Mouse (Mus musculus) forebrain, embryonic 12.5 days (tissue): ENCODE measurements around the gene Gm49711. TPM values are rescaled to one million over a fixed set of nuclear protein-coding genes. Genes with fewer than 3 reads are reported as not detected.
"Not testable (repeated sequence)": the region's sequence is repeated elsewhere in the genome, so short reads cannot be mapped to it uniquely, and the experiment has no call there.

Source experiments
- ATAC-seq: fragments of 200-750 bp; cut with Nextera tagmentation; 2 replicates; pipeline ENCODE4 v1.8.0; 2017; ENCODE audit warnings: moderate TSS enrichment; ENCODE audit not compliant: low FRiP score
- H3K27ac ChIP-seq: fragments of 300-500 bp; sonication (generic); 2 replicates; pipeline ENCODE4 v1.5.1; 2016; ENCODE audit warnings: mild to moderate bottlenecking
- H3K27me3 ChIP-seq: fragments of 300-500 bp; sonication (generic); 2 replicates; pipeline ENCODE4 v1.6.1; 2016; ENCODE audit warnings: mild to moderate bottlenecking
- H3K36me3 ChIP-seq: fragments of 300-500 bp; sonication (generic); replicated peaks from 2 replicates; pipeline ENCODE4 v1.6.1; 2016; ENCODE audit warnings: mild to moderate bottlenecking
- H3K4me1 ChIP-seq: fragments of 300-500 bp; sonication (generic); 2 replicates; pipeline ENCODE4 v1.6.1; 2016
- H3K4me2 ChIP-seq: fragments of 300-500 bp; sonication (generic); 2 replicates; pipeline ENCODE4 v1.6.1; 2016; ENCODE audit warnings: mild to moderate bottlenecking, moderate library complexity
- H3K4me3 ChIP-seq: fragments of 300-500 bp; sonication (generic); replicated peaks from 2 replicates; pipeline ENCODE4 v1.5.1; 2016; ENCODE audit warnings: mild to moderate bottlenecking
- H3K9ac ChIP-seq: fragments of 300-500 bp; sonication (generic); 2 replicates; pipeline ENCODE4 v1.6.1; 2016; ENCODE audit warnings: mild to moderate bottlenecking
- H3K9me3 ChIP-seq: fragments of 300-500 bp; sonication (generic); 2 replicates; pipeline ENCODE4 v1.6.1; 2016
- WGBS: fragments of 180-500 bp; shearing (Covaris S2); methylation state at CpG from one replicate; pipeline ENCODE4 v1.1.7; 2016; 5-methylcytosine and 5-hydroxymethylcytosine counted together
- polyA plus RNA-seq: library from polyadenylated mRNA; unstranded; fragments of >200 nt; fragmentation: Nextera tagmentation; extraction: Ambion mirVana; gene quantifications from 2 replicates; pipeline ENCODE4 v1.2.1, GENCODE M21; 2016

The Gm49711 gene
- polyA plus RNA-seq, 1 experiment from 2014 or later: 0.29 TPM

DNA sequence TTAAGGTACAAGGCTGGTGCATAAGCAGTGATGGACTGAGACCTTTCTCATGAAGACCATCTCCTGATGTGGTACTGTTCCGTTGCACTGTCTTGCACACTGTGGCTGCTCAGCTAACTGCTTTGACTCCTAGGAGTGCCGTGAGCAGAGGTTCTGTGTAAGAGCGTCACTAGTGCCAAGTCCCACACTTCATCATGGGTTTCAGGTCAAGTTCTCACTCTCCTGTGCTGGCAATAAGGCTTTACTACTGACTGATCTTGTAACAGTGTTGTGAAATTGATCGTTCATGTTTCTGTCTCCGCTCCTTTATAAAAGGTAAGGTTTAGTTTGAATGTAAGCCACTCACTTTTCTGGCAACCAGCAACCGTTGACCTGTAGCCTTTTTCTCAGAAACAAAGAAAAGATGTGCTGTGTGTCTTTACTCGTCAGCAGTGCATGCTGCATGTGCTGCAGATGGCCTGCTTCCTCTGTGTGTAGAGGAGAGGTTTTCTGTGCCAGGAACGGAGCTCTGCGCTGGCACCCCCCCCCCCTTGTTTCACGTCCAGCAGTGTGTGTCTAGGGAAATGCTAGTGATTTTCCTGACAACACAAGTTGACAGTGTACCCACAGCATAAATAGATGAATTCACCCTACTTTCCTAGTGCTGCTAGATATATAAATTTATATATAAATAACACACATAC lies 25.8 kb downstream of the Gm49711 start:
- no peaks in the 10 kb centered on the region for H3K9me3 ChIP-seq
- no peaks in the 10 kb centered on the region for H3K4me1 ChIP-seq
- H3K27me3 ChIP-seq: no peaks in the 10 kb centered on the region
- no peak overlapping the region for H3K27ac ChIP-seq
- peaks cover 12% of the 10 kb centered on the region for H3K36me3 ChIP-seq
- no peak overlapping the region for H3K9ac ChIP-seq
- no peak overlapping the region for H3K4me2 ChIP-seq
- H3K4me3 ChIP-seq: no peak overlapping the region
- ATAC-seq: no peak
- 83% methylated on average over 10 of the region's 10 CpGs for WGBS

DNA sequence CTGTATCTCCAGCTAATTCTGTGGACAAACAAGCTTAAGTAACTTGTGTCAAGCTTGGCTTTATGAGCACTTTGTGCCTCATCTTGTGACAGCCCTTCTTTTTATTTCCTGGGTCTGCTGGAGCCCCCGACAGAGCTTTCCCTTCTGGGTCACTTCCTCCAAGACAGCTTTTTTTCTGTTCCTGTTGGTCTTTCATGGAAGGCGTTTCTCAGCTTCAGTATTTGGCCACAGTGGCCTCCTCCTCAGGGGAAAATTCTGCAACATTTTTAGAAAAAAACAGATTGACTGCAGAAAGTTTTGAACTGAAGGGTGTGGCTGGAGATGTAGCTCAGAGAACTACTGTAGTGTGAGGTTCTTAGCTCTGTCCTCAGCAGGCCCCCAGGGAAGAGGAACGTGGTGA lies 31.1 kb downstream of the Gm49711 start:
- Histone ChIP-seq H3K4me3 (no peak overlapping the region), H3K36me3 (no peaks in the 10 kb centered on the region), H3K9ac (no peak overlapping the region), H3K27ac (no peak overlapping the region), H3K27me3 (no peaks in the 10 kb centered on the region), H3K4me1 (no peaks in the 10 kb centered on the region), H3K9me3 (no peaks in the 10 kb centered on the region), H3K4me2 (no peak overlapping the region)
- 56% methylated on average over 3 of the region's 3 CpGs for WGBS
- no peak for ATAC-seq

- ATAC-seq: no peak
- no peak overlapping the region for H3K4me2 ChIP-seq
- H3K4me3 ChIP-seq: no peak overlapping the region
- H3K27me3 ChIP-seq: no peaks in the 10 kb centered on the region
- no peak overlapping the region for H3K9ac ChIP-seq
- no peaks in the 10 kb centered on the region for H3K9me3 ChIP-seq
- no peaks in the 10 kb centered on the region for H3K36me3 ChIP-seq
- no peaks in the 10 kb centered on the region for H3K4me1 ChIP-seq
- H3K27ac ChIP-seq: no peak overlapping the region
- WGBS: 86% methylated on average over 5 of the region's 5 CpGs
These were observed 33.8 kb downstream of the Gm49711 start for GRCm38 (mm10) chr16:92091876-92092275.

DNA sequence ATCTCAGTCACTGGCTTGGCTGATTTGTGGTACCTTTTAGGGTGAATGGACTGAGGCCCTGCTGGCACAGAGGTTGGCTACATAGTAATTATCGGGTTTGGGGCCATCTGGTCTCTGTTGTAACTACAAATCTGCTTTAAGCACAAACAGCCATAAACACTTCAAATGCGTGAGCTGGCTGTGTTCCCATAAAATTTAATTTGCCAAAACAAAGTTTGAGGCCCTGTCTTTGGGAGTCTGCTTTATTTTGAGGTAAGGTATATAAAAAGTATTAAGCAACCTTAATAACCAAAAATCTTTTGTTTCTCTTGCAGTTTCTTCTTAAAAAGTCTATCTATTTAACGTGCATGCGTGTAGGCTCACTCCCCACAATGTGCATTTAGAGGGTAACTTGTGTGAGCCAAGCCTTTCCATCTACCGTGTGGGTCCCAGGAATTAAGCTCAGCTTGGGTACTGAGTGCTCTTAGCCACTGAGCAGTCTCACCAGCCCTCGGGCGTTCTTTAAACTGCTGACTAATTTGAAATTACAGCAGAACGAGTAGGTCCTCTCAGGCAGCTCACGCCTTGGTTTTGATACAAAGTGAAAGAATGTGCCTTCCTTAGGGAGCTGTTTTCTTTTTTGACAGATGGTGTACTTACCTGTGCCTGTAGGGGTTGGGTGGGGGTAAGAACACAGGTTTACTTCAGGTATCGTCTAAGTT lies 40.4 kb downstream of the Gm49711 start:
- H3K4me2 ChIP-seq: no peak overlapping the region
- no peaks in the 10 kb centered on the region for H3K9me3 ChIP-seq
- ATAC-seq: no peak
- H3K4me3 ChIP-seq: no peak overlapping the region
- no peaks in the 10 kb centered on the region for H3K27me3 ChIP-seq
- peaks cover 15% of the 10 kb centered on the region for H3K36me3 ChIP-seq
- peaks cover 16% of the 10 kb centered on the region for H3K4me1 ChIP-seq
- 82% methylated on average over 10 of the region's 10 CpGs for WGBS
- no peak overlapping the region for H3K9ac ChIP-seq
- H3K27ac ChIP-seq: no peak overlapping the region

GRCm38 (mm10) chr16:92099598-92099997 lies 41.5 kb downstream of the Gm49711 start:
- ATAC-seq: no peak
- Histone ChIP-seq H3K9me3 (no peaks in the 10 kb centered on the region), H3K4me3 (no peak overlapping the region), H3K9ac (no peak overlapping the region), H3K4me2 (no peak overlapping the region), H3K27ac (no peak overlapping the region), H3K27me3 (no peaks in the 10 kb centered on the region), H3K4me1 (peaks cover 24% of the 10 kb centered on the region), H3K36me3 (peaks cover 15% of the 10 kb centered on the region)
- 89% methylated on average over 16 of the region's 16 CpGs for WGBS

- no peak overlapping the region for H3K9ac ChIP-seq
- no peak overlapping the region for H3K4me2 ChIP-seq
- H3K36me3 ChIP-seq: peaks cover 15% of the 10 kb centered on the region
- 82% methylated on average over 4 of the region's 4 CpGs for WGBS
- no peak overlapping the region for H3K4me3 ChIP-seq
- ATAC-seq: no peak
- H3K27ac ChIP-seq: 0 out of 2 replicates have a peak overlapping the region, but pooled peaks have one; percentile 27
- H3K4me1 ChIP-seq: peaks cover 24% of the 10 kb centered on the region
- H3K27me3 ChIP-seq: no peaks in the 10 kb centered on the region
- no peaks in the 10 kb centered on the region for H3K9me3 ChIP-seq
These were observed 42.0 kb downstream of the Gm49711 start for GRCm38 (mm10) chr16:92100111-92100510.

DNA sequence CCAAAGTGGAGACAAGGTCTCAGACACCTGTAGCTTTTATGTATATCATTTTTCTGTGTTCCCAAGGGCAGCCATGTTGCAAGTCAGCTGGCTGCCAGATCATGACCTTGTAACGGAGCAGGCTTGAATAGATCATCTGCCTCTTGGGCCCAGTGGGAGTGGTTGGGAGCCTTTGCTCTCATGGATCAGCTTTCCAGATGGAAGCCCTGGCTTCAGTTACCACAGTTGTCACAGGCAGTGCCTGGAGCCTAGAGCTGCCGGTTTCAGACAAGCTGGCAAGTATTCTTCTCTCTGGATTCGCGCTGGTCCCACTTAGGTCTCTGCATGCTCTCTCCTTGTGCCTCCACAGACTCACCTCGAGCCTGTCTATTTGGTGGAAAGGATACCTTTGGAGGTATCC lies 44.0 kb downstream of the Gm49711 start:
- ATAC-seq: no peak
- Histone ChIP-seq H3K36me3 (peaks cover 15% of the 10 kb centered on the region), H3K9me3 (no peaks in the 10 kb centered on the region), H3K27me3 (no peaks in the 10 kb centered on the region), H3K4me1 (peaks cover 24% of the 10 kb centered on the region), H3K9ac (no peak overlapping the region), H3K27ac (no peak overlapping the region), H3K4me2 (no peak overlapping the region), H3K4me3 (no peak overlapping the region)
- 84% methylated on average over 5 of the region's 5 CpGs for WGBS

DNA sequence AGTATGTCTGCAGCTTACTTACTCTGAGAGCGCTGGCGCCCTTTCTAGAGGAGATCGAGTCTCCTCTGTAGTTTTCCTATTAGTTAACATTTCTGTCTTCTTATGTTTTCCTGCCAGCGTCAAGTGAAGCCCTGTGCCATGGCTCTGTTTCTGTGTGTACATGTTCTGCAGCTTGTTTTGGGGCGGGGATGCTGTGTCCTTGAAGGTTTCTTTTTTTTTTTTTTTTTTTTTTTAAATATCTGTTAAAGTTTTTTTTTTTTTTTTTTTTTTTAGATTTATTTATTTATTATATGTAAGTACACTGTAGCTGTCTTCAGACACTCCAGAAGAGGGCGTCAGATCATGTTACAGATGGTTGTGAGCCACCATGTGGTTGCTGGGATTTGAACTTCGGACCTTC lies 44.8 kb downstream of the Gm49711 start:
- ATAC-seq, H3K9me3 ChIP-seq, H3K9ac ChIP-seq, H3K4me2 ChIP-seq, H3K27me3 ChIP-seq, H3K4me3 ChIP-seq, H3K27ac ChIP-seq: not testable (repeated sequence)
- WGBS: 93% methylated on average over 6 of the region's 7 CpGs
- Histone ChIP-seq H3K4me1 (peaks cover 24% of the 10 kb centered on the region), H3K36me3 (peaks cover 15% of the 10 kb centered on the region)

- 0 out of 2 replicates have a peak, but pooled peaks have one; percentile 9 for ATAC-seq
- Histone ChIP-seq H3K36me3 (peaks cover 15% of the 10 kb centered on the region), H3K27ac (0 out of 2 replicates have a peak overlapping the region, but pooled peaks have one; percentile 36), H3K9me3 (no peaks in the 10 kb centered on the region), H3K4me2 (no peak overlapping the region), H3K4me3 (no peak overlapping the region), H3K4me1 (peaks cover 24% of the 10 kb centered on the region), H3K27me3 (no peaks in the 10 kb centered on the region), H3K9ac (no peak overlapping the region)
- WGBS: 31% methylated on average over 9 of the region's 9 CpGs
These were observed 45.6 kb downstream of the Gm49711 start for GRCm38 (mm10) chr16:92103572-92104331.

DNA sequence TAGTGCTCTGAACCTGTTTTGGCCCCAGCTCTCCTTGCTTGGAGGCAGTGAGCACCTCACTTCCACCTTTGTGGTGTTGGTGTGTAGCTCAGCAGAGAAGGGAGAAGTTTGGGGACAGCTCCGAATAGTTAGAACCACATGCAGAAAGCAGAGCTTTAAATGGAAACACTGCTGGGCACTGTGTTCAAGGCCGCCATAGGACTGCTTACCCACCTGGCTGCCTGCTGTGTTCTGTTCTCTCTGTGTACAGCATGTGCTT lies 46.1 kb downstream of the Gm49711 start:
- Histone ChIP-seq H3K4me1 (peaks cover 24% of the 10 kb centered on the region), H3K9ac (no peak overlapping the region), H3K4me3 (no peak overlapping the region), H3K36me3 (peaks cover 15% of the 10 kb centered on the region), H3K27ac (0 out of 2 replicates have a peak overlapping the region, but pooled peaks have one; percentile 36), H3K4me2 (no peak overlapping the region), H3K9me3 (no peaks in the 10 kb centered on the region), H3K27me3 (no peaks in the 10 kb centered on the region)
- 79% methylated on average over 2 of the region's 2 CpGs for WGBS
- ATAC-seq: no peak

DNA sequence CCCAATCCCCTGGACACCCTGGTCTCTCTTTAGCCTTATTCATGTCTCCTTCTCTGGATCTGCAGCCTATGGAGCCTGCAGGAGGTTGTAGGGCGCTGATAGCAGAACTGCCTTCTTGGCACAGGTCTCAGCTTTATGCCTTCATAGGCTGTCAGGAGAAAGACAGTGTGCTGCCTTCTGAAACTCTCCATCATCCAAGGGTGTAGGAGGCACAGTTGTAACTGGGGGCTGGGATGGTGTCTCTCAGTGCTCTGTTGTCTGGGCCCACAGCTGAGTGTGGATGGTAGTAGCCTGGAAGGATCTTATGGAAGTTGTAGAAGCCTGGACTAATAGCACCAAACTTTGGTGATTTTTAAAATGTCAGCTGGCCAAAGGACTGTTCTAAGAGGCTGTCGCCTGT lies 46.8 kb downstream of the Gm49711 start:
- Histone ChIP-seq H3K4me1 (peaks cover 22% of the 10 kb centered on the region), H3K27me3 (no peaks in the 10 kb centered on the region), H3K9me3 (no peaks in the 10 kb centered on the region), H3K27ac (no peak overlapping the region), H3K4me3 (no peak overlapping the region), H3K4me2 (no peak overlapping the region), H3K36me3 (peaks cover 11% of the 10 kb centered on the region), H3K9ac (no peak overlapping the region)
- WGBS: 96% methylated on average over 2 of the region's 2 CpGs
- ATAC-seq: no peak

DNA sequence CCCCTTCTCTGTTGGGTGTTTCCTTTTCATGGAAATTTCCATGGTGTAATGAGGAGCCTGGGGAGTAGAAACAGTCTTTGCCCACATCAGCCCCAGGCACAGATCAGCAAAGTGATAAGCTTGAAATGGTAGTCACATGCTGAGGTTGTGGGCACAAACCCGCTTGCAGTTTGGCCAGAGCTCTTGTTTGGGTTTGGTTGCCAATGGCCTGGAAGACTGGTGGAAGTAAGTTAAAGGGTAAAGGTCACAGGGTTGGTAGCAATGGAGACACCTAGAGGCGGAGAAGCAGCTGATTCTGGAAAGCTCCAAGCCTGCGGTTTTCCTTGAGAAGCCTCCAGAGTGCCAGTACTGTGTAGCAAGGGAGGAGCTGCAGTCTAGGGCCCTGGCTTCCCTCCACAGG lies 47.5 kb downstream of the Gm49711 start:
- Histone ChIP-seq H3K9me3 (no peaks in the 10 kb centered on the region), H3K4me1 (peaks cover 17% of the 10 kb centered on the region), H3K4me2 (no peak overlapping the region), H3K27me3 (no peaks in the 10 kb centered on the region), H3K27ac (no peak overlapping the region), H3K9ac (no peak overlapping the region), H3K36me3 (peaks cover 8% of the 10 kb centered on the region; the same call in 1 of the 2 replicates), H3K4me3 (no peak overlapping the region)
- 75% methylated on average over 3 of the region's 3 CpGs for WGBS
- no peak for ATAC-seq
